Mouse (Mus musculus) heart, postnatal 0 days (tissue): ENCODE results near the gene Mei4. TPM values are rescaled to one million over a fixed set of nuclear protein-coding genes. Genes with fewer than 3 reads are reported as not detected.

ENCODE experiments used
- ATAC-seq: fragments of 200-750 bp; cut with Nextera tagmentation; 2 replicates; pipeline ENCODE4 v1.8.0; 2017; ENCODE audit warnings: low read depth, moderate number of reproducible peaks, moderate library complexity; ENCODE audit not compliant: insufficient read depth
- DNase-seq: peaks from one replicate; pipeline ENCODE4 v3.0.0-alpha.2; 2016; ENCODE audit warnings: low spot score
- H3K27ac ChIP-seq: fragments of 300-500 bp; sonication (generic); 2 replicates; pipeline ENCODE4 v1.5.1; 2014; ENCODE audit warnings: low read depth, mild to moderate bottlenecking
- H3K27me3 ChIP-seq: fragments of 300-500 bp; sonication (generic); 2 replicates; pipeline ENCODE4 v1.6.1; 2014; ENCODE audit warnings: low read length, mixed read lengths; ENCODE audit not compliant: control insufficient read depth, insufficient read depth
- H3K36me3 ChIP-seq: fragments of 300-500 bp; sonication (generic); replicated peaks from 2 replicates; pipeline ENCODE4 v1.6.1; 2014; ENCODE audit warnings: low read length, mixed read lengths; ENCODE audit not compliant: control insufficient read depth, insufficient read depth
- H3K4me1 ChIP-seq: fragments of 300-500 bp; sonication (generic); 2 replicates; pipeline ENCODE4 v1.6.1; 2014; ENCODE audit warnings: antibody characterized with exemption; ENCODE audit not compliant: control insufficient read depth, insufficient read depth
- H3K4me2 ChIP-seq: fragments of 300-500 bp; sonication (generic); 2 replicates; pipeline ENCODE4 v1.6.1; 2014; ENCODE audit warnings: low read depth, mild to moderate bottlenecking, low read length, moderate library complexity
- H3K4me3 ChIP-seq: fragments of 300-500 bp; sonication (generic); 2 replicates; pipeline ENCODE4 v1.5.1; 2014; ENCODE audit warnings: low read depth, low read length
- H3K9ac ChIP-seq: fragments of 300-500 bp; sonication (generic); replicated peaks from 2 replicates; pipeline ENCODE4 v1.6.1; 2014; ENCODE audit warnings: low read depth, low read length, mixed read lengths
- H3K9me3 ChIP-seq: fragments of 300-500 bp; sonication (generic); replicated peaks from 2 replicates; pipeline ENCODE4 v1.6.1; 2016; ENCODE audit warnings: low read length; ENCODE audit not compliant: control insufficient read depth
- CTCF ChIP-seq: IDR thresholded peaks from 2 replicates; pipeline ENCODE4 v1.5.1; 2016; ENCODE audit warnings: antibody characterized with exemption, control low read depth, low read depth
- EP300 ChIP-seq: IDR thresholded peaks from 2 replicates; pipeline ENCODE4 v1.6.1; 2016; ENCODE audit warnings: antibody characterized with exemption, low read depth
- WGBS: fragments of 180-500 bp; shearing (Covaris S2); extraction: QIAGEN DNeasy Blood & Tissue Kit; methylation state at CpG from one replicate; pipeline ENCODE4 v1.1.7; 2014; 5-methylcytosine and 5-hydroxymethylcytosine counted together
- polyA plus RNA-seq: library from polyadenylated mRNA; unstranded; fragments of >200 nt; fragmentation: Nextera tagmentation; extraction: Ambion mirVana; gene quantifications from 2 replicates; pipeline ENCODE4 v1.2.1, GENCODE M21; 2015
- total RNA-seq: library from RNA; depleted of rRNA; stranded (reverse); fragments of >200 nt; gene quantifications from 2 replicates; pipeline ENCODE4 v1.2.3, GENCODE M21; 2014; ENCODE audit warnings: low replicate concordance; rRNA removed

Mei4 gene
- not detected in 2 replicates for total RNA-seq
- polyA plus RNA-seq, result not detected in 2 replicates

DNA sequence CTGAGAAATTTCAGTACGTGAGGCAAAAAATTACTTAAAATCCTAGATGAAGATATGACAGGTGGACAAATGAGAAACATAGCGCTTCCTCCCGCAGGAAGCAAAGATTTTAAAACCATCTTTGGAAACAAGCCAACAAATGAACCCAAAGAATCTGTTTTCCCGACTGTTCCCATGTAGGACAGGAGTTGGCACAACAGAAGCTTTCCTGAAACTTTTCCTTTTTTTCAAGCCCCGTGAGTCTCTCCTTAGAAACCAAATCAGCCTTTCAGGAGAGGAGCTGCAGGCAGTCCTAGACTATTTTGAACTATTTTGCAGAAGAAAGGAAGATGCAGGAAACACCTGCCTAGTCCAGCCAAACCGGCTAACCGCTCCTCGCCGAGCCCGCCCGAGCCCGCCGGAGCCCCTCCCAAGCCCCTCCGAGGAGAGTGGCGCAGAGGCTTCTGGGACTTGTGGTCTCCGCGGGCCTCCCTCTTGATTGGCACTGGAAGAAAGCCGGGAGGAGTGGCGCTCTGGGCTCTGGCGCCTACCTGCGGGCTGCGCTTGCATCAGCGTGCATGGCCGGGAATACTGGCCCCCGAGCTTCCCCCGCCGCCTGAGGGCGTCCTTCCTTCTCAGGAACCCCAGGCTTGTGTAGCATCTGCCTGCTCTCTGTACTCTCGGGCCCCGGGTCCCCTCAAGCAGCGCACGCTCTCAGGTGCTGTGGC is at the start of gene Mei4:
Mei4 (plus strand) TSS at position 490 of the 707 bp plus-strand sequence.
- Histone ChIP-seq H3K36me3 (no peaks in the 10 kb centered on the region), H3K27ac (no peak within 1 kb of the TSS), H3K9me3 (no peaks in the 10 kb centered on the region), H3K9ac (no peak within 1 kb of the TSS; the same call in 1 of the 2 replicates), H3K27me3 (peaks cover 9% of the 10 kb centered on the region), H3K4me1 (no peaks in the 10 kb centered on the region), H3K4me2 (peak within 1 kb of the TSS; percentile 61), H3K4me3 (peak within 1 kb of the TSS; percentile 38)
- ATAC-seq (peak; percentile 88), DNase-seq (peak; percentile 57)
- TF ChIP-seq EP300 (no peak), CTCF (peak; percentile 33)
- WGBS, result 2% methylated on average over 32 of the region's 32 CpGs

DNA sequence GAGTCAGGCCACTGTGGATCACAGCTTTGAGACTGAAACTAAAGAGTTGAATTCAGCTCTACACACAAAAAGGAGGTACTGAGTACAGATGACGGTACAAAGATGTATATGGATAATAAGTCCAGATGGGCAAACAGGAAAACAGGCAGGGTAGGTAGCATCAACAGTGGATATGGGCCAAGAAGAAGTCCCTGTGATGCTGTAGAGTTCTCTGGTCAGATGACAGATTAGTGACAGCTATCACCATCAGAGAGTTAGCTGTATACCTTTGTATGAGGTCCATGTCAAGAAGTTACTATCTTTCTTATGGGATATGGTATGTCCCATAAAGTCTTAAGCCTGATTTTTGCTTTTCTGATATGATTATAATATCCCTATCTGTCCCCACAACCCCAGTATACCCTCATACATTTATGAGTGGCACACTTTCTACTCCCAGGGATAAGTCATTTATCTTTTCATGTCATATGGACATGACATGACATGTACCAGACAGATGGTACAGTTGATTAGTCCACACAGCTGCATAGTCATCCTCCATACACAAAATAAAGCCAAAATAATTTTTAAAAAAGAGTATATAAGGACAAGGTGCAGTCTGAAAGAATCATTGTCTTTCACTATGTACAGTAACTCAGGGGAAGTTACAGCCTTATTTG is 43.6 kb upstream of the Mei4 start:
- Histone ChIP-seq H3K36me3 (no peaks in the 10 kb centered on the region), H3K4me1 (no peaks in the 10 kb centered on the region), H3K4me3 (no peak overlapping the region), H3K9me3 (no peaks in the 10 kb centered on the region), H3K9ac (no peak overlapping the region), H3K4me2 (no peak overlapping the region), H3K27me3 (no peaks in the 10 kb centered on the region), H3K27ac (no peak overlapping the region)
- no peak for TF ChIP-seq EP300
- no peak for TF ChIP-seq CTCF
- no peak for ATAC-seq
- WGBS, result 68% methylated on average over 1 of the region's 1 CpGs
- no peak for DNase-seq

DNA sequence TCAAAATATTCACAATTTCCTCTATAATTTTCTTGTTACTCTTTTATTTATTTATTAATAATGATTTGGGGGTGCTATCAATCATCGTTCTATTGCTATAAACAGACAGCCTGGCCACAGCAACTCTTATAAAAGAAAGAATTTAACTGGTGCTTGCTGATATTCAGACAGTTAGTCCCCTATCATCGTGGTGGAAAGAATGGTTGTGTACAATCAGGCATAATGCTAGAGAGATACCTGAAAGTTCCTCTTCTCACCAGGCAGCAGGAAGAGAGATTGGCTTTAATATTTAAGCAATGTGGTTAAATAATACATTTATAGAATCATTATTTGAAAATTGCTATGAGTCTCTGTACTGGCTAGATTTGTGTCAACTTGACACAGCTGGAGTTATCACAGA is 35.9 kb upstream of the Mei4 start:
- no peak for ATAC-seq
- no peak for DNase-seq
- TF ChIP-seq CTCF, result no peak
- TF ChIP-seq EP300, result no peak
- no peaks in the 10 kb centered on the region for H3K9me3 ChIP-seq
- H3K36me3 ChIP-seq, result no peaks in the 10 kb centered on the region
- no peak overlapping the region for H3K9ac ChIP-seq
- no peak overlapping the region for H3K4me3 ChIP-seq
- no peak overlapping the region for H3K4me2 ChIP-seq
- no peak overlapping the region for H3K27ac ChIP-seq
- H3K4me1 ChIP-seq, result no peaks in the 10 kb centered on the region
- no peaks in the 10 kb centered on the region for H3K27me3 ChIP-seq
- 60% methylated on average over 2 of the region's 2 CpGs for WGBS

DNA sequence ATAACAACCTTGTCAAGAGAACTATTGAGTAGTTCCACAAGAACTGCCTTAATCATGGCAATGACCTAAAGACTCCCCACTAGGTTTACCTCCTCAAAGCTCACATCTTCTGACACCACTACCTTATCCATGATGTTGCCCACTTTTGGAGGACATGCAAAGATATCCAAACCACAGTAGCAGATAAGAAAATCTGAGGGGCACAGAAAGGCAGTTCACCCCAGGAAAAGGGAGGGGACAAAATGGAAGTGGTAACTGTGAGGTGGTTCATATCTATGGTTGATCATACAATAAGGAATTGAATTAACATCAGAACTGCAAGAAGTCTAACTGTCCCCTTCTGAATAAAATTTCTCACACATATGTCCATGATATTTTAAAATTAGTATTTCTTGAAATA is 29.4 kb upstream of the Mei4 start:
- no peaks in the 10 kb centered on the region for H3K27me3 ChIP-seq

DNA sequence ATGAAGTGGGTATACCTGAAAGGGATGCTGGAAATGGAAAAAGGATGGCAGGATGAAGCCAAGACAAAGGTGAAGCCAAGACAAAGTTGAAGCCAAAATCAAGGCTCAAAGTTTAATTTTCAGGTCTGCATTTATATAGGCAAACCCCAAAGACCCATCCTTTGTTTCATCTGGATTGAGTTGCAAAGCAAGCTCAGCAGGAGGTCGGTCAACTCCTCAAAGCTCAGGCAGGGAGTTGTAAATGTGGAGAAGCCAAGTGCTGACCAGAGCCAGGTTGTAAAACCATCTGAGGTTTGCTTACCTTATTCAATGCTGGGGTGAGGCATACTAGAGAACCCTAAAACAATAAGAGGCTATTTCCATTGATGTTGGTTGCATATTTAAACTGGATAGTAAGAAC is 4.6 kb upstream of the Mei4 start:
- TF ChIP-seq EP300, result no peak
- no peak for TF ChIP-seq CTCF
- 29% methylated on average over 1 of the region's 1 CpGs for WGBS
- DNase-seq (no peak), ATAC-seq (no peak)
- Histone ChIP-seq H3K27me3 (peaks cover 9% of the 10 kb centered on the region), H3K9ac (no peak overlapping the region), H3K27ac (no peak overlapping the region), H3K4me2 (no peak overlapping the region), H3K4me3 (no peak overlapping the region), H3K36me3 (no peaks in the 10 kb centered on the region), H3K9me3 (no peaks in the 10 kb centered on the region), H3K4me1 (no peaks in the 10 kb centered on the region)

More for the DNA sequence above, 29.4 kb upstream of the Mei4 start:
- no peaks in the 10 kb centered on the region for H3K4me1 ChIP-seq
- H3K36me3 ChIP-seq, result no peaks in the 10 kb centered on the region
- no peak overlapping the region for H3K4me2 ChIP-seq
- ATAC-seq (no peak), DNase-seq (no peak)
- TF ChIP-seq EP300, result no peak
- TF ChIP-seq CTCF, result no peak
- H3K9me3 ChIP-seq, result no peaks in the 10 kb centered on the region
- no peak overlapping the region for H3K4me3 ChIP-seq
- H3K27ac ChIP-seq, result no peak overlapping the region
- H3K9ac ChIP-seq, result no peak overlapping the region
